ENCODE assay signal across 11 mouse cellular contexts in the genomic region with DNA sequence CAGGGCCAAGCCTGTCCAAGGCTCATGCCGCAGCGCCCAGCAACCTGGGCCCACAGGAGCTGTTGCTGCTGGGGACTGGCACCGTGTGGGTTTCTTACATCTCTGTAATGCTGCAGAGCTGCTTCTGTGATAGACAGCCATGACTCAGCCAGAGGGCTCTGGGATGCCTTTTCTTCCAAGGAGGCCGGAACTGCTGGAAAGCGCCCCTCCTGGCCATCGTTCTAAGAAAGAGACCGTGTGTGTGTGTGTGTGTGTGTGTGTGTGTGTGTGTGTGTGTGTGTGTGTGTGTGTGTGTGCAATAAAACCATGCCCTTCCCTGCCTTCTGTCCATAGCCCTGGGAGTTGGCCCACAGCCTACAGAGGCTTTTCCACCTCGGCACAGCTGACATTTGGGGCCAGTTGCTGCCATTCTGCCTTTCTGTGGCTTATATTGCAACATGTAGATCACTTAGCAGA. TPM values are rescaled to one million over a fixed set of nuclear protein-coding genes. Genes with fewer than 3 reads are reported as not detected.
DNase-seq lines count a peak whose midpoint lies in the region; ATAC-seq and TF ChIP-seq lines count a peak whose summit lies in the region.
"Had no signal": no experiment of that assay in that cellular context is flagged by ENCODE, and none has a peak within 500 bp of the region (broad histone marks: within the 10 kb centered on the region; RNA-seq: fewer than 3 reads in every experiment).

No protein-coding gene starts in this region.

- DNase-seq in gastrocnemius, postnatal 10 days, result peak; percentile 34
- no peak for DNase-seq in gastrocnemius, postnatal 36 days
- peak; percentile 50 for DNase-seq in cerebellum, adult 2 months
- peak; percentile 20 for DNase-seq in right cerebral cortex, postnatal 4 days
- DNase-seq in thymus, postnatal 4 days, result no peak

- intact Hi-C loops in gastrocnemius, postnatal 36 days (cut with DNase I), result no loop called here

- no peaks in the 10 kb centered on the region for H3K36me3 ChIP-seq in neural tube, embryonic 13.5 days
- no peaks in the 10 kb centered on the region for H3K36me3 ChIP-seq in neural tube, embryonic 15.5 days
- H3K36me3 ChIP-seq in kidney, embryonic 15.5 days, result no peaks in the 10 kb centered on the region
- H3K36me3 ChIP-seq: embryonic facial prominence, embryonic 13.5 days had no signal

- peak; percentile 32; the same call in 1 of the 2 replicates for ATAC-seq in neural tube, embryonic 13.5 days (ENCODE audit: low read depth)
- no peak for ATAC-seq in neural tube, embryonic 15.5 days (ENCODE audit: low FRiP score)
- no peak for ATAC-seq in kidney, embryonic 15.5 days (replicated peaks; ENCODE audit: low FRiP score)
- ATAC-seq: CD4-positive, CD25-positive, alpha-beta regulatory T cell, adult 4 months had no signal

- no peaks in the 10 kb centered on the region for H3K27me3 ChIP-seq in neural tube, embryonic 13.5 days
- no peaks in the 10 kb centered on the region; the same call in 1 of the 2 replicates for H3K27me3 ChIP-seq in neural tube, embryonic 15.5 days (replicated peaks)
- no peaks in the 10 kb centered on the region for H3K27me3 ChIP-seq in cerebellum, adult 2 months (ENCODE audit: control insufficient read depth, insufficient read depth, low read length)
- H3K27me3 ChIP-seq in kidney, embryonic 15.5 days, result 0 out of 2 replicates have a peak, but pooled peaks cover 2% of the 10 kb centered on the region
- H3K27me3 ChIP-seq: embryonic facial prominence, embryonic 13.5 days had no signal

- no peaks in the 10 kb centered on the region for H3K4me1 ChIP-seq in neural tube, embryonic 13.5 days (replicated peaks)
- no peaks in the 10 kb centered on the region for H3K4me1 ChIP-seq in neural tube, embryonic 15.5 days
- peaks cover 7% of the 10 kb centered on the region; the same call in 1 of the 2 replicates for H3K4me1 ChIP-seq in cerebellum, adult 2 months (ENCODE audit: control insufficient read depth, insufficient read depth, low read length)
- H3K4me1 ChIP-seq in kidney, embryonic 15.5 days, result 0 out of 2 replicates have a peak, but pooled peaks cover 5% of the 10 kb centered on the region

- no peak overlapping the region for H3K4me3 ChIP-seq in neural tube, embryonic 13.5 days
- no peak overlapping the region for H3K4me3 ChIP-seq in neural tube, embryonic 15.5 days (replicated peaks)
- no peak overlapping the region for H3K4me3 ChIP-seq in cerebellum, adult 2 months (replicated peaks; ENCODE audit: insufficient read depth, low read depth, low read length)
- H3K4me3 ChIP-seq in kidney, embryonic 15.5 days (replicated peaks), result no peak overlapping the region
- H3K4me3 ChIP-seq: embryonic facial prominence, embryonic 13.5 days had no signal

- TF ChIP-seq CTCF in cerebellum, adult 2 months (IDR thresholded peaks at IDR 0.05; ENCODE audit: borderline replicate concordance, insufficient read depth, low read depth, low read length), result no peak

- no peak overlapping the region for H3K9ac ChIP-seq in neural tube, embryonic 13.5 days
- no peak overlapping the region for H3K9ac ChIP-seq in neural tube, embryonic 15.5 days (replicated peaks)
- no peak overlapping the region for H3K9ac ChIP-seq in kidney, embryonic 15.5 days
- H3K9ac ChIP-seq: embryonic facial prominence, embryonic 13.5 days had no signal

- no peak overlapping the region for H3K27ac ChIP-seq in neural tube, embryonic 13.5 days (replicated peaks)
- no peak overlapping the region for H3K27ac ChIP-seq in neural tube, embryonic 15.5 days (replicated peaks)
- H3K27ac ChIP-seq in cerebellum, adult 2 months (ENCODE audit: insufficient read depth, low read length), result no peak overlapping the region; the same call in 1 of the 2 replicates
- no peak overlapping the region for H3K27ac ChIP-seq in kidney, embryonic 15.5 days
- H3K27ac ChIP-seq: embryonic facial prominence, embryonic 13.5 days; kidney, postnatal 0 days had no signal

- WGBS in neural tube, embryonic 13.5 days, result 68% methylated on average over 8 of the region's 8 CpGs
- WGBS in neural tube, embryonic 15.5 days, result 64% methylated on average over 8 of the region's 8 CpGs
- whole genome bisulfite sequencing in cerebellum, adult 2 months, result 21% methylated on average over 8 of the region's 8 CpGs
- 63% methylated on average over 8 of the region's 8 CpGs for WGBS in kidney, embryonic 15.5 days

- TF ChIP-seq POLR2A in cerebellum, adult 2 months (IDR thresholded peaks at IDR 0.05; ENCODE audit: borderline replicate concordance, insufficient read depth, low read length), result no peak

- H3K4me2 ChIP-seq in neural tube, embryonic 13.5 days, result no peak overlapping the region
- H3K4me2 ChIP-seq in neural tube, embryonic 15.5 days, result no peak overlapping the region
- no peak overlapping the region for H3K4me2 ChIP-seq in kidney, embryonic 15.5 days
- H3K4me2 ChIP-seq: embryonic facial prominence, embryonic 13.5 days had no signal

- no peaks in the 10 kb centered on the region for H3K9me3 ChIP-seq in neural tube, embryonic 13.5 days
- no peaks in the 10 kb centered on the region for H3K9me3 ChIP-seq in neural tube, embryonic 15.5 days (replicated peaks)
- no peaks in the 10 kb centered on the region for H3K9me3 ChIP-seq in kidney, embryonic 15.5 days (replicated peaks)
- H3K9me3 ChIP-seq: embryonic facial prominence, embryonic 13.5 days had no signal

RNA-seq across cellular contexts. Expression of a gene that starts 35.1 kb away (rescaled TPM):
- total RNA-seq in gastrocnemius, postnatal 10 days (2021), result 1 to 10 TPM; 3.1 to 4.3 TPM
- 1 to 10 TPM in 1 of 2 experiments, under 1 TPM in 1; 0.35 to 1.2 TPM for total RNA-seq in gastrocnemius, postnatal 36 days (2021)
- 2.6 and 3.4 TPM in 2 replicates for polyA plus RNA-seq in neural tube, embryonic 13.5 days (2015; fragmentation: Nextera tagmentation; extraction: Ambion mirVana)
- polyA plus RNA-seq in neural tube, embryonic 15.5 days (2015; fragmentation: Nextera tagmentation; extraction: Ambion mirVana), result 5.6 and 15.8 TPM in 2 replicates
- polyA plus RNA-seq in cerebellum, adult 2 months (2012; rRNA removed), result 18.3 and 20.9 TPM in 2 replicates
- polyA plus RNA-seq in kidney, embryonic 15.5 days (2015; fragmentation: Nextera tagmentation; extraction: Ambion mirVana), result 2.8 and 2.9 TPM in 2 replicates

RNA-seq across cellular contexts. Expression of a gene that starts 57.0 kb away (rescaled TPM):
- total RNA-seq in gastrocnemius, postnatal 10 days (2021), result 10 to 100 TPM; 24.4 to 26.4 TPM
- total RNA-seq in gastrocnemius, postnatal 36 days (2021), result 10 to 100 TPM; 25.9 to 29.5 TPM
- 47.9 and 50.4 TPM in 2 replicates for polyA plus RNA-seq in neural tube, embryonic 13.5 days (2015; fragmentation: Nextera tagmentation; extraction: Ambion mirVana)
- 51.5 and 53.7 TPM in 2 replicates for polyA plus RNA-seq in neural tube, embryonic 15.5 days (2015; fragmentation: Nextera tagmentation; extraction: Ambion mirVana)
- polyA plus RNA-seq in cerebellum, adult 2 months (2012; rRNA removed), result 53.8 and 54.5 TPM in 2 replicates
- 61.4 and 68.2 TPM in 2 replicates for polyA plus RNA-seq in kidney, embryonic 15.5 days (2015; fragmentation: Nextera tagmentation; extraction: Ambion mirVana)

Comparison
In these comparisons a context has a peak if more than half of its experiments do, and no peak if none do; other contexts are left out.
1. DNase-seq: peak in gastrocnemius, postnatal 10 days (single experiment), cerebellum, adult 2 months (2 of 2) and right cerebral cortex, postnatal 4 days (single experiment); none in gastrocnemius, postnatal 36 days (0 of 2) and thymus, postnatal 4 days (single experiment).